Mouse (Mus musculus): ENCODE measurements around the gene Dtd1.

- no peak for TF ChIP-seq CTCF (IDR thresholded peaks at IDR 0.05; ENCODE audit: low read depth)
- no peak for TF ChIP-seq EP300 (optimal IDR thresholded peaks at IDR 0.05)
Observed at GRCm38 (mm10) chr2:144807766-144808754, 208.4 kb downstream of the Dtd1 start.
